Mouse (Mus musculus): Measurements from ENCODE around the gene Slc10a4. TPM values are rescaled to one million over a fixed set of nuclear protein-coding genes. Genes with fewer than 3 reads are reported as not detected.

Gene Slc10a4
- polyA plus RNA-seq (2015; fragmentation: Illumina TruSeq; extraction: RNeasy Lipid Tissue Mini Kit (QIAGEN cat#74804); ENCODE audit: insufficient read depth, low read depth, low replicate concordance): 1.4 TPM

GRCm38 (mm10) chr5:73006784-73007581, at the start of gene Slc10a4:
Slc10a4 (plus strand) TSS chr5:73006883.

DNA sequence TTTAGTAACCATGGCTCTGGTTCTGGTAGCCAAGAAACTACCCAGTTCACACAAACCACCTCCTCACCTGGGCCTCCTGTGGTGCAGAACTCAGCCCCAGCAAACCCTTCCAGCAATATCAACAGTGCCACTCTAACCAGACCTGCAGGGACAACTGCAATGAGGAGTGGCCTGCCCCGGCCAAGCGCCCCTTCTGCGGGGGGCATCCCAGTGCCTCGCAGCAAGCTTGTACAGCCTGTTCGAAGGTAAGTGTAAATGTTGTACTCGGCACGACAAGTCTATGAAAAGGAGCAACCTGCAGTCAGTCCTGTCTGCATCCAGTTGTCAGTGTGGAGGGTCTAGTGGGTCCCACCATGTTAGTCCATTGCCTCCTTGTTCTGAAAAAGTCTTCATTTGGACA, 32.1 kb upstream of the Slc10a4 start, which contains the start of gene Gm10135:
Gm10135 (minus strand) TSS at position 101 of the 400 bp plus-strand sequence.

Other genes with a start within 250 kb of the Slc10a4 start
- 2.1 TPM for gene Tec, start 138.4 kb upstream of the Slc10a4 start, polyA plus RNA-seq (2015; fragmentation: Illumina TruSeq; extraction: RNeasy Lipid Tissue Mini Kit (QIAGEN cat#74804); ENCODE audit: insufficient read depth, low read depth, low replicate concordance)
- 5.8 TPM for gene Slain2, start 92.6 kb upstream of the Slc10a4 start, polyA plus RNA-seq (2015; fragmentation: Illumina TruSeq; extraction: RNeasy Lipid Tissue Mini Kit (QIAGEN cat#74804); ENCODE audit: insufficient read depth, low read depth, low replicate concordance)
- not detected for gene Gm10135, start 32.2 kb upstream of the Slc10a4 start, polyA plus RNA-seq (2015; fragmentation: Illumina TruSeq; extraction: RNeasy Lipid Tissue Mini Kit (QIAGEN cat#74804); ENCODE audit: insufficient read depth, low read depth, low replicate concordance)
- 18.1 TPM for gene Fryl, start 249.7 kb downstream of the Slc10a4 start, polyA plus RNA-seq (2015; fragmentation: Illumina TruSeq; extraction: RNeasy Lipid Tissue Mini Kit (QIAGEN cat#74804); ENCODE audit: insufficient read depth, low read depth, low replicate concordance)

Data from pancreas, adult 10 weeks (tissue).